ENCODE assay signal across 17 mouse cellular contexts in the genomic region with DNA sequence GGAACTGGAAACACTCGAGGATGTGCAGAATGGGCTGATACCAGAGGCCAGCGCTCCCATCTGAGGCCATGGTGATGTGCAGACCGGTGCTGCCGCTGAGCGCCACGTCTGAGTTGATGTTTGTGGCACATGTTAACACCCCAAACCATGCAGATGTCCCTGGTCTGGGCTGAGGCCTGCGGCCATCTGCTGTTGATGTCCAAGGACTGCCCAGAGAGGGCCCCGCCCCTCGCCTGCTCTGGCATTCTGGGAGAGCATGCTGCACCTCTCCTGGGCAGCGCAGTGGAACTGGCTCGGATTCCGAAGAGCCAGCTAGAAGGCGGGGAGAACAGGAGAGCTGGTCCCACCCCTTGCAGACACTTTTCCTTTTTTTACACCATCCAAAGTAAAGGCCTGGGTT.
DNase-seq lines count a peak whose midpoint lies in the region; ATAC-seq and TF ChIP-seq lines count a peak whose summit lies in the region.
"Had no signal": no experiment of that assay in that cellular context is flagged by ENCODE, and none has a peak within 500 bp of the region (broad histone marks: within the 10 kb centered on the region; RNA-seq: fewer than 3 reads in every experiment).

No protein-coding gene starts in this region.

- H3K4me1 ChIP-seq in hindbrain, embryonic 10.5 days (replicated peaks), result peaks cover 18% of the 10 kb centered on the region
- H3K4me1 ChIP-seq in hindbrain, embryonic 13.5 days (replicated peaks), result peaks cover 46% of the 10 kb centered on the region
- no peaks in the 10 kb centered on the region; the same call in 1 of the 2 replicates for H3K4me1 ChIP-seq in hindbrain, postnatal 0 days (ENCODE audit: insufficient read depth, low read length)
- H3K4me1 ChIP-seq: liver, embryonic 12.5 days had no signal

- no peak overlapping the region for H3K4me3 ChIP-seq in hindbrain, embryonic 10.5 days
- H3K4me3 ChIP-seq in hindbrain, embryonic 13.5 days, result no peak overlapping the region
- no peak overlapping the region for H3K4me3 ChIP-seq in hindbrain, postnatal 0 days (ENCODE audit: low read length)
- H3K4me3 ChIP-seq: heart, embryonic 10.5 days; liver, embryonic 12.5 days had no signal

- peak; percentile 36 to 48 for DNase-seq in cerebellum, postnatal 10 days
- DNase-seq in hindbrain, embryonic 10.5 days (ENCODE audit: low spot score), result peak; percentile 22
- DNase-seq in left cerebral cortex, postnatal 4 days, result peak; percentile 34
- no peak for DNase-seq in left cerebral cortex, adult 18-20 months (ENCODE audit: low spot score in 2 of 2)
- DNase-seq in hindbrain, postnatal 0 days (ENCODE audit: low spot score), result no peak
- no peak for DNase-seq in spleen, adult 18-20 months
- DNase-seq: cerebellum, adult 11 months; gastrocnemius, postnatal 14 days; heart, postnatal 4 days; kidney, adult 2 months; right cerebral cortex, adult 18-20 months; thymus, postnatal 14 days had no signal

- no peak overlapping the region for H3K4me2 ChIP-seq in hindbrain, embryonic 13.5 days
- no peak overlapping the region for H3K4me2 ChIP-seq in hindbrain, postnatal 0 days (ENCODE audit: low read depth, low read length)
- H3K4me2 ChIP-seq: liver, embryonic 12.5 days had no signal

- 50% methylated on average over 13 of the region's 13 CpGs for WGBS in hindbrain, embryonic 10.5 days
- 55% methylated on average over 13 of the region's 13 CpGs for WGBS in hindbrain, embryonic 13.5 days
- WGBS in hindbrain, postnatal 0 days, result 58% methylated on average over 13 of the region's 13 CpGs

- no peak for ATAC-seq in cerebellum, adult (ENCODE audit: insufficient number of reproducible peaks, low FRiP score, low TSS enrichment)
- ATAC-seq in hindbrain, embryonic 13.5 days (ENCODE audit: low FRiP score), result no peak
- peak; percentile 36; the same call in 1 of the 2 replicates for ATAC-seq in hindbrain, postnatal 0 days
- ATAC-seq: liver, embryonic 12.5 days had no signal

- H3K27ac ChIP-seq in hindbrain, embryonic 10.5 days, result peak overlapping the region; percentile 54; the same call in 1 of the 2 replicates
- no peak overlapping the region for H3K27ac ChIP-seq in hindbrain, embryonic 13.5 days
- no peak overlapping the region for H3K27ac ChIP-seq in hindbrain, postnatal 0 days
- H3K27ac ChIP-seq: heart, embryonic 10.5 days; liver, embryonic 12.5 days had no signal

- no peak for TF ChIP-seq CTCF in hindbrain, postnatal 0 days (IDR thresholded peaks at IDR 0.05; ENCODE audit: low read depth)

- no peaks in the 10 kb centered on the region for H3K36me3 ChIP-seq in hindbrain, embryonic 10.5 days
- H3K36me3 ChIP-seq in hindbrain, embryonic 13.5 days, result no peaks in the 10 kb centered on the region
- no peaks in the 10 kb centered on the region for H3K36me3 ChIP-seq in hindbrain, postnatal 0 days (ENCODE audit: insufficient read depth, low read length)
- H3K36me3 ChIP-seq: heart, embryonic 10.5 days; liver, embryonic 12.5 days had no signal

- intact Hi-C loops in left cerebral cortex, postnatal 4 days (cut with DNase I), result loop anchor here (5.0 to 10.0 kb wide), 3 partner anchors 79 to 396 kb away; partner anchors contain the start of gene Twistnb

- peaks cover 34% of the 10 kb centered on the region for H3K27me3 ChIP-seq in hindbrain, embryonic 10.5 days (ENCODE audit: insufficient read depth, poor library complexity, severe bottlenecking)
- H3K27me3 ChIP-seq in hindbrain, embryonic 13.5 days, result peaks cover 29% of the 10 kb centered on the region
- no peaks in the 10 kb centered on the region for H3K27me3 ChIP-seq in hindbrain, postnatal 0 days (ENCODE audit: insufficient read depth, low read length)
- H3K27me3 ChIP-seq: CH12.LX had no signal

- H3K9ac ChIP-seq in hindbrain, embryonic 13.5 days, result no peak overlapping the region
- no peak overlapping the region for H3K9ac ChIP-seq in hindbrain, postnatal 0 days (replicated peaks; ENCODE audit: low read length)
- H3K9ac ChIP-seq: liver, embryonic 12.5 days had no signal

- no peaks in the 10 kb centered on the region for H3K9me3 ChIP-seq in hindbrain, embryonic 10.5 days
- no peaks in the 10 kb centered on the region for H3K9me3 ChIP-seq in hindbrain, embryonic 13.5 days
- H3K9me3 ChIP-seq in hindbrain, postnatal 0 days (ENCODE audit: low read length), result no peaks in the 10 kb centered on the region
- H3K9me3 ChIP-seq: heart, embryonic 10.5 days; liver, embryonic 12.5 days had no signal

Comparison
In these comparisons a context has a peak if more than half of its experiments do, and no peak if none do; other contexts are left out.
1. DNase-seq: peak in cerebellum, postnatal 10 days (2 of 2), hindbrain, embryonic 10.5 days (single experiment) and left cerebral cortex, postnatal 4 days (single experiment); none in left cerebral cortex, adult 18-20 months (0 of 2), hindbrain, postnatal 0 days (single experiment) and spleen, adult 18-20 months (0 of 2).